Mouse (Mus musculus) urinary bladder, postnatal 0 days (tissue): ENCODE measurements around the gene Phf7. TPM values are rescaled to one million over a fixed set of nuclear protein-coding genes. Genes with fewer than 3 reads are reported as not detected.

Experiments
- polyA plus RNA-seq: library from polyadenylated mRNA; unstranded; fragments of >200 nt; fragmentation: Nextera tagmentation; extraction: Ambion mirVana; gene quantifications from 2 replicates; pipeline ENCODE4 v1.2.1, GENCODE M21; 2015

Gene Phf7
- polyA plus RNA-seq = 12.6 and 13.1 TPM in 2 replicates

GRCm38 (mm10) chr14:31251084-31251604 is at the start of gene Phf7, which contains the start of gene Bap1:
Phf7 (minus strand) TSS chr14:31251317.
Bap1 (plus strand) TSS chr14:31251450.

GRCm38 (mm10) chr14:31217666-31218065 is 33.5 kb downstream of the Phf7 start, which contains the start of gene Sema3g:
Sema3g (plus strand) TSS chr14:31217860.

GRCm38 (mm10) chr14:31216846-31217245 is 34.3 kb downstream of the Phf7 start, which contains the start of gene Nisch:
Nisch (minus strand) TSS chr14:31216946.

DNA sequence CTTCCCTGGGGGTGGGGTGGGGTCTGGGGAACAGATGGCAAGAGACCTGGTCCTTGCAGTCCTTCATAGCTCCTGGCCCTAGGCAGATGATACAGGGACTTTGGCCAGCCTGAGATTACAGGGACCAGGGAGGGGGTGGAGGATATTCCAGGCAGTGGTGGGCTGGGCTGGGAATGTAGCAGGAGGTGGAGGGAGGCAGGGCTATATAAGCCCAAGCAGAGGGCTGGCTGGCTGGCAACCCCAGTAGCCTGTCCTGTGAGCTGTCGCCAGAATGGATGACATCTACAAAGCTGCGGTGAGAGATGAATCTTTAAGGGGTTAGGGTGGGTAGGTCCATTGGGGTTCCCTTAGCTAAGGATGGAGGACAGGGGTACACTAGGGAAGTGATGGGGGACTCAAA is 43.0 kb downstream of the Phf7 start, which contains the start of gene Tnnc1:
Tnnc1 (plus strand) TSS at position 229 of the 400 bp plus-strand sequence.

Other genes with a start within 250 kb of the Phf7 start
- gene Glt8d1, start 249.9 kb downstream of the Phf7 start, polyA plus RNA-seq = 40.3 and 49.5 TPM in 2 replicates
- gene Spcs1, start 249.6 kb downstream of the Phf7 start, polyA plus RNA-seq = 525 and 564 TPM in 2 replicates
- 67.0 and 78.1 TPM in 2 replicates for gene Pbrm1, start 232.2 kb downstream of the Phf7 start, polyA plus RNA-seq
- 63.5 and 68.1 TPM in 2 replicates for gene Gnl3, start 232.2 kb downstream of the Phf7 start, polyA plus RNA-seq
- gene Smim4, start 122.4 kb downstream of the Phf7 start, polyA plus RNA-seq = 56.9 and 62.9 TPM in 2 replicates
- 51.1 and 53.6 TPM in 2 replicates for gene Nt5dc2, start 120.3 kb downstream of the Phf7 start, polyA plus RNA-seq
- gene Stab1, start 82.7 kb downstream of the Phf7 start, polyA plus RNA-seq = 29.5 and 44.3 TPM in 2 replicates
- 15.4 and 16.1 TPM in 2 replicates for gene Tnnc1, start 43.0 kb downstream of the Phf7 start, polyA plus RNA-seq
- gene Nisch, start 34.4 kb downstream of the Phf7 start, polyA plus RNA-seq = 175 TPM in 2 replicates
- gene Sema3g, start 33.5 kb downstream of the Phf7 start, polyA plus RNA-seq = 0.46 and 0.54 TPM in 2 replicates
- gene Bap1, start 133 bp upstream of the Phf7 start, polyA plus RNA-seq = 29.7 and 30.1 TPM in 2 replicates
- 1.5 and 1.7 TPM in 2 replicates for gene Dnah1, start 72.6 kb upstream of the Phf7 start, polyA plus RNA-seq
- gene Capn7, start 85.3 kb upstream of the Phf7 start, polyA plus RNA-seq = 25.9 and 26.1 TPM in 2 replicates
- 38.0 and 40.1 TPM in 2 replicates for gene Sh3bp5, start 184.8 kb upstream of the Phf7 start, polyA plus RNA-seq
- 11.2 and 11.9 TPM in 2 replicates for gene Eaf1, start 243.1 kb upstream of the Phf7 start, polyA plus RNA-seq
- 35.1 and 42.1 TPM in 2 replicates for gene Mettl6, start 243.7 kb upstream of the Phf7 start, polyA plus RNA-seq